Mouse (Mus musculus) large intestine, adult 2 months (tissue): ENCODE measurements around the gene Rpp25. TPM values are rescaled to one million over a fixed set of nuclear protein-coding genes. Genes with fewer than 3 reads are reported as not detected.

ENCODE experiments used
- DNase-seq: peaks from one replicate; pipeline ENCODE4 v3.0.0-alpha.2; 2012; ENCODE audit warnings: low read depth, low spot score
- WGBS: fragments of 180-500 bp; shearing (Covaris S2); methylation state at CpG from one replicate; pipeline ENCODE4 v1.1.7; 2018; 5-methylcytosine and 5-hydroxymethylcytosine counted together
- polyA plus RNA-seq: library from polyadenylated mRNA; depleted of rRNA; stranded (reverse); fragments of >200 nt; gene quantifications from 2 replicates; pipeline ENCODE4 v1.2.3, GENCODE M21; 2012; rRNA removed

Gene Rpp25
- 1.5 and 1.6 TPM in 2 replicates for polyA plus RNA-seq

- under 1% methylated on average over 46 of the region's 46 CpGs for WGBS
- no peak for DNase-seq
Observed at GRCm38 (mm10) chr9:57503622-57504380, at the start of gene Rpp25. Rpp25 (plus strand) TSS chr9:57504026.

- 98% methylated on average over 2 of the region's 2 CpGs for WGBS
- DNase-seq = no peak
Observed at GRCm38 (mm10) chr9:57459707-57460106, 44.1 kb upstream of the Rpp25 start.

GRCm38 (mm10) chr9:57462866-57463265 is 41.0 kb upstream of the Rpp25 start:
- peak; percentile 89 for DNase-seq
- WGBS = 33% methylated on average over 6 of the region's 6 CpGs

GRCm38 (mm10) chr9:57466101-57466500 is 37.7 kb upstream of the Rpp25 start:
- no peak for DNase-seq
- WGBS = 34% methylated on average over 3 of the region's 3 CpGs

GRCm38 (mm10) chr9:57467271-57467771 is 36.5 kb upstream of the Rpp25 start:
- WGBS = 2% methylated on average over 18 of the region's 18 CpGs
- DNase-seq = no peak

- WGBS = 2% methylated on average over 48 of the region's 48 CpGs
- DNase-seq = peak; percentile 80
Observed at GRCm38 (mm10) chr9:57467896-57468549, 35.8 kb upstream of the Rpp25 start, which contains the start of gene Scamp5. Scamp5 (minus strand) TSS chr9:57468060.

GRCm38 (mm10) chr9:57468914-57469313 is 34.9 kb upstream of the Rpp25 start:
- WGBS = 61% methylated on average over 4 of the region's 4 CpGs
- no peak for DNase-seq

GRCm38 (mm10) chr9:57485774-57486173 is 18.1 kb upstream of the Rpp25 start:
- WGBS = 17% methylated on average over 7 of the region's 7 CpGs
- DNase-seq = no peak

- no peak for DNase-seq
- WGBS = 68% methylated on average over 7 of the region's 7 CpGs
Observed at GRCm38 (mm10) chr9:57487807-57488206, 16.0 kb upstream of the Rpp25 start.

GRCm38 (mm10) chr9:57493532-57493931 is 10.3 kb upstream of the Rpp25 start:
- no peak for DNase-seq
- 84% methylated on average over 2 of the region's 2 CpGs for WGBS

- no peak for DNase-seq
Observed at GRCm38 (mm10) chr9:57494970-57495369, 8.9 kb upstream of the Rpp25 start.

GRCm38 (mm10) chr9:57497236-57497635 is 6.6 kb upstream of the Rpp25 start:
- 27% methylated on average over 5 of the region's 5 CpGs for WGBS
- DNase-seq = no peak

- DNase-seq = no peak
- 67% methylated on average over 7 of the region's 7 CpGs for WGBS
Observed at GRCm38 (mm10) chr9:57498536-57498935, 5.3 kb upstream of the Rpp25 start.

GRCm38 (mm10) chr9:57501452-57501851 is 2.4 kb upstream of the Rpp25 start:
- WGBS = 47% methylated on average over 13 of the region's 13 CpGs
- DNase-seq = no peak

- 46% methylated on average over 20 of the region's 20 CpGs for WGBS
- no peak for DNase-seq
Observed at GRCm38 (mm10) chr9:57501861-57502260, 2.0 kb upstream of the Rpp25 start.

GRCm38 (mm10) chr9:57502911-57503621 is 760 bp upstream of the Rpp25 start:
- 12% methylated on average over 23 of the region's 23 CpGs for WGBS
- DNase-seq = no peak

- DNase-seq = no peak
- 2% methylated on average over 34 of the region's 34 CpGs for WGBS
Observed at GRCm38 (mm10) chr9:57504381-57504700, 515 bp downstream of the Rpp25 start.

- DNase-seq = no peak
- WGBS = 81% methylated on average over 10 of the region's 10 CpGs
Observed at GRCm38 (mm10) chr9:57504891-57505290, 1.1 kb downstream of the Rpp25 start.

GRCm38 (mm10) chr9:57505700-57506099 is 1.9 kb downstream of the Rpp25 start:
- 42% methylated on average over 8 of the region's 8 CpGs for WGBS
- DNase-seq = no peak

GRCm38 (mm10) chr9:57510577-57510976 is 6.8 kb downstream of the Rpp25 start:
- DNase-seq = no peak
- WGBS = 84% methylated on average over 2 of the region's 2 CpGs
